Mouse (Mus musculus) intestine, embryonic 16.5 days (tissue): ENCODE data around the gene 1810009J06Rik. TPM values are rescaled to one million over a fixed set of nuclear protein-coding genes. Genes with fewer than 3 reads are reported as not detected.
"Not testable (repeated sequence)": the region's sequence is repeated elsewhere in the genome, so short reads cannot be mapped to it uniquely, and the experiment has no call there.

Experiments
- ATAC-seq: fragments of 200-750 bp; cut with Nextera tagmentation; 2 replicates; pipeline ENCODE4 v1.8.0; 2017; ENCODE audit warnings: moderate TSS enrichment, moderate library complexity
- H3K27ac ChIP-seq: fragments of 300-500 bp; sonication (generic); 2 replicates; pipeline ENCODE4 v1.5.1; 2014; ENCODE audit warnings: mild to moderate bottlenecking, low read length
- H3K27me3 ChIP-seq: fragments of 300-500 bp; sonication (generic); replicated peaks from 2 replicates; pipeline ENCODE4 v1.6.1; 2014; ENCODE audit warnings: low read length, control low read depth, mixed read lengths; ENCODE audit not compliant: control insufficient read depth, insufficient read depth
- H3K36me3 ChIP-seq: fragments of 300-500 bp; sonication (generic); 2 replicates; pipeline ENCODE4 v1.6.1; 2014; ENCODE audit warnings: low read length, control low read depth; ENCODE audit not compliant: control insufficient read depth, insufficient read depth
- H3K4me1 ChIP-seq: fragments of 300-500 bp; sonication (generic); 2 replicates; pipeline ENCODE4 v1.6.1; 2014; ENCODE audit warnings: low read length, control low read depth, mixed read lengths; ENCODE audit not compliant: control insufficient read depth, insufficient read depth
- H3K4me2 ChIP-seq: fragments of 300-500 bp; sonication (generic); 2 replicates; pipeline ENCODE4 v1.6.1; 2014; ENCODE audit warnings: low read depth, low read length, control low read depth
- H3K4me3 ChIP-seq: fragments of 300-500 bp; sonication (generic); 2 replicates; pipeline ENCODE4 v1.5.1; 2014; ENCODE audit warnings: mild to moderate bottlenecking, low read length
- H3K9ac ChIP-seq: fragments of 300-500 bp; sonication (generic); 2 replicates; pipeline ENCODE4 v1.6.1; 2014; ENCODE audit warnings: low read depth, low read length
- H3K9me3 ChIP-seq: fragments of 300-500 bp; sonication (generic); 2 replicates; pipeline ENCODE4 v1.6.1; 2016; ENCODE audit warnings: low read length, control low read depth; ENCODE audit not compliant: control insufficient read depth
- WGBS: fragments of 180-500 bp; shearing (Covaris S2); extraction: QIAGEN DNeasy Blood & Tissue Kit; methylation state at CpG from one replicate; pipeline ENCODE4 v1.1.7; 2014; 5-methylcytosine and 5-hydroxymethylcytosine counted together
- polyA plus RNA-seq: library from polyadenylated mRNA; unstranded; fragments of >200 nt; fragmentation: Nextera tagmentation; extraction: Ambion mirVana; gene quantifications from 2 replicates; pipeline ENCODE4 v1.2.1, GENCODE M21; 2015

The 1810009J06Rik gene
- 0.33 and 0.37 TPM in 2 replicates for polyA plus RNA-seq

DNA sequence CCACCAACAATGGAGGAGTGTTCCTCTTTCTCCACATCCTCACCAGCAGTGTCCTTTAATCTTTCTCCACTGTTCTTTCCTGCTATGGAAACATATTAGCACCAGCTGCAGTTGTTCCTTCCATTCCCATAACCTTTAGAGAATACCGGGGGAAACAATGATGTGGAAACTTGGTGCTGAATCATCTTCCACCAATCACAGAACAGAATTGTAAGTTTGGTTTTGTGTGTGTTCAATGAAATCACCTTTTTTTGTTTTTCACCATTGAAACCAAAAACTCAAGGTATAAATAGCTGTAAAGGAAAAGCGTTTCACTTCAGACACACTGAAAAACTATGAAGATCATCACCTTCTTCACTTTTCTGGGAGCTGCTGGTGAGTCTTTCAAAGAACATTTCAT is at the start of gene 1810009J06Rik:
Gene 1810009J06Rik (plus strand): TSS at position 301 of the 400 bp plus-strand sequence.
- not testable (repeated sequence) for H3K27me3 ChIP-seq, H3K4me3 ChIP-seq, ATAC-seq, H3K4me2 ChIP-seq, H3K9me3 ChIP-seq, H3K4me1 ChIP-seq, H3K36me3 ChIP-seq, H3K9ac ChIP-seq, H3K27ac ChIP-seq
- WGBS, result 90% methylated on average over 2 of the region's 2 CpGs

DNA sequence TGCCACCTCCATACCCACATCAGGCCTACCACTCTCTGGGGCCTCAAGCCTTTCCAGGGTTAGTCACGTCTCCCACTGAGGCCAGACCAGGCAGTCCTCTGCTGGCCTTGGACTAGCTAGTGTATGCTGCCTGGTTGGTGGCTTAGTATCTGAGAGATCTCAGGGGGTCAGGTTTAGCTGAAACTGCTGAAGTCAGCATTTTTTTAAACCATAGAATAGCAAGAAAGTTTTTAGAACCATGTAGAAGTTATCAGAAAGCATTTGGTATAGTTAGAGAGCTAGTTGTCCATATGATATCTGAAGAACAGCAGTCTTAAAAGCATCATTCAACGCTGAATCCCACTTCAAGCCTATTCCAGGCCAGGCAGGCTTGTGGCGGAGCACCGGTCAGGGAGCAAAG is 44.6 kb upstream of the 1810009J06Rik start:
- WGBS, result 75% methylated on average over 4 of the region's 4 CpGs

DNA sequence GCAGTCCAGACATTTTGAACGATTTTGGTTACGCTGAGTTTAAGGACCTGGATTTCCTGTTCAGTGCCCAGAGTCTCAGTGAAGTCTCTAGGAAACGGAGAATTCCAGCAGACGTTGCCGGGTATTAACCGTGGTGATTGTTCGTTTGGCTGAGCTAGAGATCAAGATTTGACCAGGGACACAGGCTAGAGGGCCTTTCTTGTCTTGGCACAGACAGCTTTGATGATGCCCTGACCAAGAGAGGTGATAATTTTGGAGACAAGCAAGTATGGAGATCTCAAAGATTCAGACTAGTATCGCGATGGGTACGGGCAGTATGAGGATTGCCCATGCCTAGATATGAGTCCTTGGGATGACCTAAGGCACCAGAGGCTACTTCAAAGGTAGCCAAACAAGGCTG is 24.1 kb upstream of the 1810009J06Rik start, which contains the start of gene 1700074P13Rik:
Gene 1700074P13Rik (minus strand): TSS at position 101 of the 400 bp plus-strand sequence.
- Histone ChIP-seq H3K36me3 (no peaks in the 10 kb centered on the region), H3K9ac (no peak within 1 kb of the TSS), H3K9me3 (no peaks in the 10 kb centered on the region), H3K4me2 (no peak within 1 kb of the TSS), H3K27me3 (no peaks in the 10 kb centered on the region), H3K27ac (no peak within 1 kb of the TSS), H3K4me1 (no peaks in the 10 kb centered on the region), H3K4me3 (no peak within 1 kb of the TSS)
- ATAC-seq, result no peak
- WGBS, result 94% methylated on average over 10 of the region's 10 CpGs

More for the DNA sequence above, 44.6 kb upstream of the 1810009J06Rik start:
- Histone ChIP-seq H3K9me3 (no peaks in the 10 kb centered on the region), H3K36me3 (no peaks in the 10 kb centered on the region), H3K27ac (no peak overlapping the region), H3K4me2 (no peak overlapping the region), H3K27me3 (no peaks in the 10 kb centered on the region), H3K9ac (no peak overlapping the region), H3K4me1 (no peaks in the 10 kb centered on the region), H3K4me3 (no peak overlapping the region)
- ATAC-seq, result no peak

DNA sequence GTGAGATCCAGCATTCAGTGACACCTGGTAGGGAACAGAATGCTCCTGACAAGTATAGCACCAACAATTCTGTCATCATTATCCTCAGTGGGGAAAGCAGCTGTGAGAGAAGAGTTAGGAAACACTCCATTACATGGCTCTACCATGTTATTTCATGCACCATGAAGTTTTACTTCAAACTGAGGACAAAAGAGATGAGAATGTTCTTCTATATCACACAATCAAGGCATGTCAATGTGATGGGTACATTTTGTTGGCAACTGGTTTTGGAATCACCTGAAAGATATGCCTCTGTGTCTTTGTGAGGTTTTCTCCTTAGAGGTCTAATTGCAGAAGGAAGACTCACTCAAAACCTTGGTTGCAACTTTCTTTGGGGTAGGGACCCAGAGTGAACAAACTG is 12.8 kb upstream of the 1810009J06Rik start, which contains the start of gene Gm4744:
Gene Gm4744 (minus strand): TSS at position 101 of the 400 bp plus-strand sequence.
- Histone ChIP-seq H3K36me3 (no peaks in the 10 kb centered on the region), H3K27me3 (no peaks in the 10 kb centered on the region)
- ATAC-seq, result no peak

DNA sequence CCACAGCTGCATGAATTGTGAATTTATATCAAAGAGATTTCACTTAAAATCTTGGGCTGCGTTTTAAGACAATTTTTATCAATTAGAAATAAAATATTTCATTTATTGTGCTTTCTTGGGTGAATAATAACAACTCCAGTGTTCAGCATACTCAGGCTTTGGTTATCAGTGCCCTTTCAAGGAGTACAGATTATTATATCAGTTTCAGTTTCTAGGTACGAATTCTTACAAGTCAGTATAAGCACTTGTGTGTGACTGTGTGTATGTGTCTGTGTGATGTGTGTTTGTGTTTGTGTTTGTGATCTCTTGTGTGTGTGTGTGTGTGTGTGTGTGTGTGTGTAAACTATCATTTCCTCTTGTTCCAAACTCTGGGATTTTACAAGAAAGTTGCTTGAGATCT is 10.8 kb upstream of the 1810009J06Rik start:
- 0 out of 2 replicates have a peak, but pooled peaks have one; percentile 50 for ATAC-seq
- Histone ChIP-seq H3K9me3 (no peaks in the 10 kb centered on the region), H3K4me1 (no peaks in the 10 kb centered on the region), H3K27ac (no peak overlapping the region), H3K4me2 (no peak overlapping the region), H3K4me3 (no peak overlapping the region), H3K36me3 (no peaks in the 10 kb centered on the region), H3K9ac (no peak overlapping the region), H3K27me3 (no peaks in the 10 kb centered on the region)
- 51% methylated on average over 2 of the region's 2 CpGs for WGBS

More for the DNA sequence above, 12.8 kb upstream of the 1810009J06Rik start, which contains the start of gene Gm4744:
- H3K9me3 ChIP-seq, result no peaks in the 10 kb centered on the region
- no peak within 1 kb of the TSS for H3K27ac ChIP-seq
- no peak within 1 kb of the TSS for H3K4me3 ChIP-seq
- H3K9ac ChIP-seq, result no peak within 1 kb of the TSS
- no peaks in the 10 kb centered on the region for H3K4me1 ChIP-seq
- no peak within 1 kb of the TSS for H3K4me2 ChIP-seq

DNA sequence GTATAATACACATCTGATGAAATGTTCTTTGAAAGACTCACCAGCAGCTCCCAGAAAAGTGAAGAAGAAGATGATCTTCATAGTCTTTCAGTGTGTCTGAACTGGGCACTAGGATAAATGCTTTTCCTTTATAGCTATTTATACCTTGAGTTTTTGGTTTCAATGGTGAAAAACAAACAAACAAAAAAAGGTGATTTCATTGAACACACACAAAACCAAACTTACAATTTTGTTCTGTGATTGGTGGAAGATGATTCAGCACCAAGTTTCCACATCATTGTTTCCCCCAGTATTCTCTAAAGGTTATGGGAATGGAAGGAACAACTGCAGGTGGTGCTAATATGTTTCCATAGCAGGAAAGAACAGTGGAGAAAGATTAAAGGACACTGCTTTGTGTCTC is 34.8 kb downstream of the 1810009J06Rik start, which contains the start of gene Gm2663:
Gene Gm2663 (minus strand): TSS at position 101 of the 400 bp plus-strand sequence.
- H3K9ac ChIP-seq, H3K4me3 ChIP-seq, H3K27me3 ChIP-seq, H3K36me3 ChIP-seq, H3K4me1 ChIP-seq, H3K27ac ChIP-seq, ATAC-seq, H3K4me2 ChIP-seq, H3K9me3 ChIP-seq: not testable (repeated sequence)

DNA sequence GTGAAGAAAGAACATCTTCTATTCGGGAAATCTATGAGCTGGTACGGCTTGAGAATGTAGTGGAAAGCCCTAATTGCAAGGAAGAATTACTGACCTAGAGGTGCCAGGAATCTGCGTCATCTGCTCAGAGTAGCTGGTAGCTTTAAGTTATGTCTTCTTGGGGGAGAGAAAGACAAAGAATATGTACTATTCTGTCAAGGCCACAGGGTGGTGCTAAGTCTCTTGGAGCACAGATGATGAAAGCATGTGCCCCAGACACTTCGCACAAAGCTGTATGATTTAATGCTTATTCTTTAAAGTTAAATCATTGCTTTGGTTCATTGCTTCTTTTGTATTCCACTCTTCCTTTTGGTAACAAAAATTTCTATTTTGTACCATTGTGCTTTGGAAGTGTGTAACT is 50.5 kb downstream of the 1810009J06Rik start:
- Histone ChIP-seq H3K9me3 (no peaks in the 10 kb centered on the region), H3K27me3 (no peaks in the 10 kb centered on the region), H3K4me1 (no peaks in the 10 kb centered on the region), H3K4me3 (no peak overlapping the region), H3K9ac (no peak overlapping the region), H3K27ac (no peak overlapping the region), H3K36me3 (no peaks in the 10 kb centered on the region), H3K4me2 (no peak overlapping the region)
- ATAC-seq, result no peak
- 72% methylated on average over 4 of the region's 4 CpGs for WGBS

Other genes with a start within 250 kb of the 1810009J06Rik start
- gene Moxd2, start 77.3 kb upstream of the 1810009J06Rik start, polyA plus RNA-seq, result not detected in 2 replicates
- not detected in 2 replicates for gene Prss58, start 64.4 kb upstream of the 1810009J06Rik start, polyA plus RNA-seq
- not detected in 2 replicates for gene 1700074P13Rik, start 24.2 kb upstream of the 1810009J06Rik start, polyA plus RNA-seq
- 0.23 TPM in 1 of 2 replicates, not detected in the other for gene Gm4744, start 12.9 kb upstream of the 1810009J06Rik start, polyA plus RNA-seq
- 0.39 and 0.59 TPM in 2 replicates for gene Gm2663, start 34.7 kb downstream of the 1810009J06Rik start, polyA plus RNA-seq
- 3.6 and 6.0 TPM in 2 replicates for gene 2210010C04Rik, start 70.8 kb downstream of the 1810009J06Rik start, polyA plus RNA-seq